17 mouse cellular contexts compared by ENCODE assay signal in genomic region chr13:117827628-117828027, GRCm38 (mm10).
"Had no signal": no experiment of that assay in that cellular context is flagged by ENCODE, and none has a peak within 500 bp of the region (broad histone marks: within the 10 kb centered on the region; RNA-seq: fewer than 3 reads in every experiment).

No protein-coding gene starts in this region.

- H3K27me3 ChIP-seq: limb, embryonic 12.5 days; liver, embryonic 12.5 days; liver, embryonic 15.5 days; midbrain, embryonic 13.5 days had no signal

- H3K4me3 ChIP-seq: layer of hippocampus, adult 2 months; limb, embryonic 12.5 days; liver, embryonic 12.5 days; liver, embryonic 15.5 days; midbrain, embryonic 13.5 days had no signal

- ATAC-seq: intestine, postnatal 0 days; liver, embryonic 12.5 days; midbrain, embryonic 13.5 days; midbrain, embryonic 16.5 days had no signal

- H3K4me1 ChIP-seq: limb, embryonic 12.5 days; liver, embryonic 12.5 days; liver, embryonic 15.5 days; midbrain, embryonic 13.5 days had no signal

- H3K27ac ChIP-seq: kidney, postnatal 0 days; layer of hippocampus, adult 2 months; limb, embryonic 12.5 days; liver, embryonic 12.5 days; liver, embryonic 15.5 days; midbrain, embryonic 13.5 days had no signal

- H3K9me3 ChIP-seq: limb, embryonic 12.5 days; liver, embryonic 12.5 days; liver, embryonic 15.5 days; midbrain, embryonic 13.5 days had no signal

- H3K36me3 ChIP-seq: limb, embryonic 12.5 days; liver, embryonic 12.5 days; liver, embryonic 15.5 days; midbrain, embryonic 13.5 days had no signal

- H3K4me2 ChIP-seq: limb, embryonic 12.5 days; liver, embryonic 12.5 days; liver, embryonic 15.5 days; midbrain, embryonic 13.5 days had no signal

- H3K9ac ChIP-seq: limb, embryonic 12.5 days; liver, embryonic 12.5 days; liver, embryonic 15.5 days; midbrain, embryonic 13.5 days had no signal

- DNase-seq: kidney, adult 2 months; kidney, postnatal 25 days; layer of hippocampus, adult 9-11 months; liver; lung, adult 18-20 months; lung, postnatal 36 days; thymus, adult 2 months; thymus, postnatal 14 days; thymus, postnatal 4 days had no signal
